Mouse (Mus musculus) liver, adult 2 months (tissue): Measurements from ENCODE around the gene Csnk2b.

Experiments
- CTCF ChIP-seq: fragments of 200-500 bp; IDR thresholded peaks from 2 replicates; pipeline ENCODE4 v1.5.1; 2011; ENCODE audit warnings: low read depth, low read length, control low read depth
- POLR2A ChIP-seq: fragments of 200-500 bp; IDR thresholded peaks from 2 replicates; pipeline ENCODE4 v1.6.1; 2011; ENCODE audit warnings: low read length, control low read depth; ENCODE audit not compliant: insufficient read depth; ENCODE audit errors: extremely low read depth

DNA sequence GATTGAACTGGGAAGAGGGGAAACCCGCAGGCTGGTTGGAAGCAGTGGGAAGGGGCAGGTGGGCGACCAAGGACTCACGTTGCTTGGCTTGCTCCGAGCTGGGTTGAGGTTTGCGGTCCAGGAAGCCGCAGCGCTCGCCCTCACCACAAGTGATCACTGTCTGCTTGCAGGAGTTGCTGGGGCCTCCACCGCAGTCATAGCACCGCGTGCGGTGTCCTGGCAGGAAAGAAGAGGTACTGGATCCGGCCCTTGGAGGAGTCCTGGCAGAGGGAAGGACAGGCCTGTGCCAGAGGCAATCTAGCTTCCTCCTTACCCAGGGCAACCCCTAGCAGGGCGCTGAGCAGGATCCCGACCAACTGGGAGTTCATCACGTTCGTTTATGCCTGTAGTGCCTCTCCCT lies 47.8 kb downstream of the Csnk2b start:
- TF ChIP-seq CTCF (no peak), POLR2A (no peak)
